Mouse (Mus musculus) midbrain, postnatal 0 days (tissue): ENCODE data around the gene Filip1l. TPM values are rescaled to one million over a fixed set of nuclear protein-coding genes. Genes with fewer than 3 reads are reported as not detected.

ENCODE experiments used
- ATAC-seq: fragments of 200-750 bp; cut with Nextera tagmentation; 2 replicates; pipeline ENCODE4 v1.8.0; 2017; ENCODE audit warnings: moderate number of reproducible peaks, mild to moderate bottlenecking, moderate TSS enrichment, moderate library complexity; ENCODE audit not compliant: low FRiP score
- DNase-seq: peaks from one replicate; pipeline ENCODE4 v3.0.0-alpha.2; 2015; ENCODE audit warnings: low spot score
- H3K27ac ChIP-seq: fragments of 300-500 bp; sonication (generic); 2 replicates; pipeline ENCODE4 v1.5.1; 2014; ENCODE audit warnings: low read depth, mild to moderate bottlenecking, low read length, mixed read lengths
- H3K27me3 ChIP-seq: fragments of 300-500 bp; sonication (generic); 2 replicates; pipeline ENCODE4 v1.6.1; 2014; ENCODE audit warnings: low read length, control low read depth, mixed read lengths; ENCODE audit not compliant: insufficient read depth
- H3K36me3 ChIP-seq: fragments of 300-500 bp; sonication (generic); 2 replicates; pipeline ENCODE4 v1.6.1; 2014; ENCODE audit warnings: low read length, control low read depth, mixed read lengths; ENCODE audit not compliant: insufficient read depth
- H3K4me1 ChIP-seq: fragments of 300-500 bp; sonication (generic); 2 replicates; pipeline ENCODE4 v1.6.1; 2014; ENCODE audit warnings: mild to moderate bottlenecking, control low read depth, antibody characterized with exemption, low read length, mixed read lengths; ENCODE audit not compliant: insufficient read depth
- H3K4me2 ChIP-seq: fragments of 300-500 bp; sonication (generic); 2 replicates; pipeline ENCODE4 v1.6.1; 2014; ENCODE audit warnings: low read depth, mild to moderate bottlenecking, low read length, mixed read lengths; ENCODE audit not compliant: poor library complexity, severe bottlenecking
- H3K4me3 ChIP-seq: fragments of 300-500 bp; sonication (generic); 2 replicates; pipeline ENCODE4 v1.5.1; 2014; ENCODE audit warnings: low read depth, mild to moderate bottlenecking, low read length, moderate library complexity
- H3K9ac ChIP-seq: fragments of 300-500 bp; sonication (generic); replicated peaks from 2 replicates; pipeline ENCODE4 v1.6.1; 2014; ENCODE audit warnings: mild to moderate bottlenecking, low read length, moderate library complexity, mixed read lengths; ENCODE audit not compliant: poor library complexity, severe bottlenecking
- H3K9me3 ChIP-seq: fragments of 300-500 bp; sonication (generic); 2 replicates; pipeline ENCODE4 v1.6.1; 2016; ENCODE audit warnings: low read length, control low read depth
- CTCF ChIP-seq: IDR thresholded peaks from 2 replicates; pipeline ENCODE4 v1.5.1; 2016; ENCODE audit warnings: antibody characterized with exemption, mild to moderate bottlenecking
- WGBS: fragments of 180-500 bp; shearing (Covaris S2); extraction: QIAGEN DNeasy Blood & Tissue Kit; methylation state at CpG from one replicate; pipeline ENCODE4 v1.1.7; 2014; 5-methylcytosine and 5-hydroxymethylcytosine counted together
- polyA plus RNA-seq: library from polyadenylated mRNA; unstranded; fragments of >200 nt; fragmentation: Nextera tagmentation; extraction: Ambion mirVana; gene quantifications from 2 replicates; pipeline ENCODE4 v1.2.1, GENCODE M21; 2015
- total RNA-seq: library from RNA; depleted of rRNA; stranded (reverse); fragments of >200 nt; gene quantifications from 2 replicates; pipeline ENCODE4 v1.2.3, GENCODE M21; 2014

The Filip1l gene
- total and polyA plus RNA-seq, 2 experiments from 2014 or later, result 1.9 to 2.2 TPM

DNA sequence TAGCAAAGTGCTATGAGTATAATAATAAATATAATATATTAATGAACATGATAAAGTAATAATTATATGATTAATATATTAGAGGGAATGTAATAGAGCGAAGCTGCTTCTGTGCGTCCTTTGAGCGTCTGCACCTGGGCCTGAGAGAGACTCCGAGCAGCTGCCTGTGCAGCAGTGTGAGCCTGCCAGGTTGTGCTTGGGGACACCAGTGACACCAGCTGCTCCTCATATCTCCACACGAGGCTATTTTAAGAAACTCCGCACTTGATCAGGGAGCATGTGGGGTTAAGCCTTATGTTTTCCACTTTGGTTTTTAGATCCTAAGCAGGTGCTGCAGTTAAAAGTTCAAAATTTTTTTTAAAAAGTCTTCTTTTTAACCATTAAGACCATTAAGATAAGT, 4.1 kb downstream of the Filip1l start:
- no peak overlapping the region for H3K4me2 ChIP-seq
- H3K4me1 ChIP-seq, result no peaks in the 10 kb centered on the region
- no peaks in the 10 kb centered on the region for H3K27me3 ChIP-seq
- no peak overlapping the region for H3K27ac ChIP-seq
- H3K36me3 ChIP-seq, result no peaks in the 10 kb centered on the region
- 78% methylated on average over 6 of the region's 6 CpGs for WGBS
- no peaks in the 10 kb centered on the region for H3K9me3 ChIP-seq
- DNase-seq, result no peak
- no peak for TF ChIP-seq CTCF
- no peak overlapping the region for H3K9ac ChIP-seq
- ATAC-seq, result no peak
- H3K4me3 ChIP-seq, result no peak overlapping the region

DNA sequence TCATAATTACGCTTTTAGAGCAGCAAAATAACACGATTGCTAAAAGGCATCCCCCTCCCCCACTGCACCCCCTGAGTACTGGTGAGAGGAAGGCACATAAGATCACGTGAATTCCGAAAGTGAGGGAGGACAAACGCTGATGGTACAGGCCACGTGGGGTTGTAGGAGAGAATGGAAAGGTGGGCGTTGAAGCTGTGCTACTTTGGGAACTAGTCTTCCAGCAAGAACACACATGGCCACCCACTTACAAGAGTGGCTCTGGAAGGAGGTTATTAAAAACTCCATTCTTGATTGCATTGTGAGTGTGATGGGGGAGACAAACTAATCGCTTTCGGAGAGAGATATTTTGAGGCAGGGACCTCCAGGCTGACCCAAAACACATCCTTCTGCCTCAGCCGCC, 6.4 kb downstream of the Filip1l start:
- Histone ChIP-seq H3K4me3 (no peak overlapping the region), H3K4me1 (no peaks in the 10 kb centered on the region), H3K9ac (no peak overlapping the region), H3K27ac (no peak overlapping the region), H3K27me3 (no peaks in the 10 kb centered on the region), H3K36me3 (no peaks in the 10 kb centered on the region), H3K9me3 (no peaks in the 10 kb centered on the region), H3K4me2 (no peak overlapping the region)
- no peak for DNase-seq
- 91% methylated on average over 10 of the region's 10 CpGs for WGBS
- TF ChIP-seq CTCF, result no peak
- ATAC-seq, result no peak

- no peak for ATAC-seq
- H3K27ac ChIP-seq, result no peak overlapping the region
- no peaks in the 10 kb centered on the region for H3K36me3 ChIP-seq
- no peaks in the 10 kb centered on the region for H3K9me3 ChIP-seq
- no peaks in the 10 kb centered on the region for H3K27me3 ChIP-seq
- H3K4me2 ChIP-seq, result no peak overlapping the region
- no peak for TF ChIP-seq CTCF
- H3K4me1 ChIP-seq, result no peaks in the 10 kb centered on the region
- 100% methylated on average over 3 of the region's 3 CpGs for WGBS
- no peak overlapping the region for H3K4me3 ChIP-seq
- no peak for DNase-seq
- no peak overlapping the region for H3K9ac ChIP-seq
Observed at GRCm38 (mm10) chr16:57360785-57361184, 7.9 kb downstream of the Filip1l start.

GRCm38 (mm10) chr16:57362679-57363401, 9.9 kb downstream of the Filip1l start:
- WGBS, result 35% methylated on average over 18 of the region's 18 CpGs
- ATAC-seq (peak; percentile 88), DNase-seq (peak; percentile 63)
- H3K4me2 ChIP-seq, result peak overlapping the region; percentile 26
- no peaks in the 10 kb centered on the region for H3K36me3 ChIP-seq
- no peaks in the 10 kb centered on the region for H3K27me3 ChIP-seq
- no peak overlapping the region; the same call in 1 of the 2 replicates for H3K9ac ChIP-seq
- H3K4me3 ChIP-seq, result no peak overlapping the region
- H3K9me3 ChIP-seq, result no peaks in the 10 kb centered on the region
- no peak overlapping the region; the same call in 1 of the 2 replicates for H3K27ac ChIP-seq
- peak; percentile 62 for TF ChIP-seq CTCF
- H3K4me1 ChIP-seq, result no peaks in the 10 kb centered on the region

DNA sequence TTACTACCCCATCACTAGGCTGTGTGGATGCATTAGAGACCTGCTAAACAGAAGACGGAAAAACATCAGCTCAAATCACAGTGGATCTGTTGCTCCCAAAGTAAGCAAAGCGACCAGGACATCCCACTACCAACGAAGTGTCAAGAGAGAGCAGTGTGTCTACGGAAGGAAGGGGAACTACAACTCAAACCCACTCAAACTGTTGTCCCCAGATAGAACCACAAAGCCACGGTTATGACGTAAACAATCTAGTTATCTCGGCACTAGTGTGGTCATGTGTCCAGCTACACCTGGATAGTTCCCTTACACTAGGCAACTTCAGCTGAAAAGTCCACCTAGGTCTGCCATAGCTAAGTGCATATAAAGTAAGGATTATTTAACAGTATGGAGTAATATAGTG, 11.6 kb downstream of the Filip1l start:
- no peak overlapping the region for H3K27ac ChIP-seq
- no peaks in the 10 kb centered on the region for H3K27me3 ChIP-seq
- ATAC-seq (no peak), DNase-seq (no peak)
- no peak overlapping the region for H3K4me2 ChIP-seq
- H3K4me3 ChIP-seq, result no peak overlapping the region
- H3K4me1 ChIP-seq, result no peaks in the 10 kb centered on the region
- no peaks in the 10 kb centered on the region for H3K9me3 ChIP-seq
- 93% methylated on average over 7 of the region's 7 CpGs for WGBS
- H3K36me3 ChIP-seq, result no peaks in the 10 kb centered on the region
- no peak for TF ChIP-seq CTCF
- no peak overlapping the region for H3K9ac ChIP-seq

DNA sequence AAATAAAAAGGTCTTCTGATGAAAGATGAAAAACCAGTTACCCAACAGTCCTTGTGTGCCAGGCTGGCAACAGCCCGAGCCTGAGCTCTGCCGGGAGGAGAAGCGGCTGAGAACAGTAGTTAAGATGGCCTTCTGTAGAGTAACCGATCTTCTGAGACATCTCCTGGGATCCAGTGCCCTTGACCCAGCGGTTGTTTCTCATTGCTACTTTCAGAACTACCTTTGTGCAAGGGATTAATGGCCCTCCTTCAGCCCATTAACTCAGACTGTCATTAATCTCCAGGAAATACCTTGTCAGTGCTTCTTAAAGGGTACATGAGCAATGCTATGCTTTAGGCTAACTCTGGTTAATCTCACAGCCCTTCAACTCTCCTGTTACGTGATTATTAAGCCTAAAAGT, 13.2 kb downstream of the Filip1l start:
- H3K27ac ChIP-seq, result no peak overlapping the region
- DNase-seq (no peak), ATAC-seq (no peak)
- no peak for TF ChIP-seq CTCF
- no peaks in the 10 kb centered on the region for H3K4me1 ChIP-seq
- no peaks in the 10 kb centered on the region for H3K9me3 ChIP-seq
- H3K4me3 ChIP-seq, result no peak overlapping the region
- no peak overlapping the region for H3K9ac ChIP-seq
- H3K4me2 ChIP-seq, result no peak overlapping the region
- H3K36me3 ChIP-seq, result no peaks in the 10 kb centered on the region
- no peaks in the 10 kb centered on the region for H3K27me3 ChIP-seq
- 83% methylated on average over 6 of the region's 6 CpGs for WGBS
